Mouse (Mus musculus) G1E (cell line): ENCODE results near the gene Gdi1.

Experiments
- CTCF ChIP-seq: IDR thresholded peaks from 2 replicates; pipeline ENCODE4 v1.5.1; 2012; ENCODE audit warnings: low read depth, low read length, inconsistent platforms, mixed read lengths
- GATA1 ChIP-seq: IDR thresholded peaks from 2 replicates; pipeline ENCODE4 v1.6.1; 2012; ENCODE audit warnings: borderline replicate concordance, low read length, inconsistent platforms, mixed read lengths
- POLR2AphosphoS5 ChIP-seq: IDR thresholded peaks from 2 replicates; pipeline ENCODE4 v1.6.1; 2012; ENCODE audit warnings: low read depth, low read length, inconsistent platforms; ENCODE audit not compliant: insufficient replicate concordance

DNA sequence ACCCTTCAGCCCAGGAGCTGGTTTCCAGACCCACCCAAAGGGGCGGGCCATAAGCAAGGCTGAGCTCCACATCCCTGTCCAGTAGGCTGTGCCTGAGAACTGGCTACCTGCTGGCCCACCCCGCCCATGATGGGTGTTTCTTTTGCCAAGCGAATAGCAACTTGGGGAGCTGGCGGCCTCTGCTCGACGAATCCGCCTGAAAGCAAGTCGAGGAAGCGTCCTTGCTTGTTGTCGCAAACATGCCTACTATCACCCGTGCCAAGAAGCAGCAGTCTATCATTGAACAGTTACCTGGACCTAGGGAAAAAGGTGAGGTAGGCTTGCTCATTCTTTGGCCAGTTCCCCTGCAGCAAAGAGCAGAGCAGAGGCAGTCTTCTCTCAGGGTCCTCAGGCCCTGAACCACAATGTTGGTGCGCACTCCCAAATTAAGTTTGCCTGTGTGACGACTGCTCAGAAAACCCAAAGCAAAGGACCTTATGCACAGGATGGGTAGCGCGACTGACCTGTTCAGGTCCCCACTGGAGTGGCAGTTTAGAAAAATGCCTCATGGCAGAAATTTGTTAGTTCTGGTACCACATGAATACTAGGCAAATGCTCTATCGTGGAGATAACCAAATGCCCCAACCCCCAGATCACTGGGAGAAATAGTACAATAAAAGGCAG is 22.9 kb upstream of the Gdi1 start, which contains the start of the genes Taz and Dnase1l1:
- TF ChIP-seq POLR2AphosphoS5 (0 out of 2 replicates have a peak, but pooled peaks have one; percentile 48), CTCF (no peak), GATA1 (no peak)
